Mouse (Mus musculus): Measurements from ENCODE around the gene Golga4.

DNA sequence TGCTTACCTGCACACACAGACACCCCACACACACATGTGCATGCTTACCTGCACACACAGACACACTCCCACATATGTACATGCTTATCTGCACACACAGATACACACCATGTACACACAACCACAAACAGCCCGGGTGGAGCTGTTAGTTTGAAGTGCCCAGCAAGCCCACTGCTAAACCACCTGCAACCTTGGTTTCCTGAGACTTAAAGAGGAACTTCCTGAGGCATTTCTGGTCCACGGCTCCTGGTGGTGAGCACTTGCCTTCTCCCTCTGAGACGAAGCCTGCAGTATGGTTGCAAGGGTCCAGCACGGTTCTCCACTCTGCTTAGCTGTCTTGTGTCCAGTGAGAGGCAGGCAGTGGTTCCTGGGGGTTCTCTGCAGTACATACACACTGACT, 114.7 kb downstream of the Golga4 start:
- TF ChIP-seq POLR2A (IDR thresholded peaks at IDR 0.05; ENCODE audit: borderline replicate concordance, control insufficient read depth, low read depth, low read length) (no peak), CTCF (IDR thresholded peaks at IDR 0.05; ENCODE audit: control insufficient read depth, insufficient read depth, low read length) (no peak)
